Mouse (Mus musculus) cerebellum, adult 8-10 months (tissue): ENCODE measurements around the gene Lsr.

Source experiments
- DNase-seq: peaks from one replicate; pipeline ENCODE4 v3.0.0; 2022

Gene Lsr

GRCm38 (mm10) chr7:30973251-30973500 lies at the start of gene Lsr:
TSS of gene Lsr (minus strand) at chr7:30973464.
- no peak for DNase-seq

GRCm38 (mm10) chr7:31017104-31017901 lies 44.0 kb upstream of the Lsr start:
- DNase-seq: no peak

- no peak for DNase-seq
Observed at GRCm38 (mm10) chr7:31012971-31013370, 39.7 kb upstream of the Lsr start.

GRCm38 (mm10) chr7:31008889-31009288 lies 35.6 kb upstream of the Lsr start:
- no peak for DNase-seq

GRCm38 (mm10) chr7:31008175-31008574 lies 34.9 kb upstream of the Lsr start:
- no peak for DNase-seq

- DNase-seq: no peak
Observed at GRCm38 (mm10) chr7:31007775-31008174, 34.5 kb upstream of the Lsr start.

GRCm38 (mm10) chr7:31002650-31003049 lies 29.4 kb upstream of the Lsr start:
- no peak for DNase-seq

- DNase-seq: peak; percentile 24
Observed at GRCm38 (mm10) chr7:31000505-31001020, 27.3 kb upstream of the Lsr start.

- DNase-seq: no peak
Observed at GRCm38 (mm10) chr7:30996491-30996890, 23.2 kb upstream of the Lsr start.

- no peak for DNase-seq
Observed at GRCm38 (mm10) chr7:30993986-30994385, 20.7 kb upstream of the Lsr start.

GRCm38 (mm10) chr7:30992148-30992547 lies 18.9 kb upstream of the Lsr start:
- DNase-seq: no peak

GRCm38 (mm10) chr7:30988519-30989162 lies 15.4 kb upstream of the Lsr start:
- no peak for DNase-seq

- no peak for DNase-seq
Observed at GRCm38 (mm10) chr7:30985357-30985756, 12.1 kb upstream of the Lsr start.

- no peak for DNase-seq
Observed at GRCm38 (mm10) chr7:30981703-30982102, 8.4 kb upstream of the Lsr start.

- DNase-seq: peak; percentile 81
Observed at GRCm38 (mm10) chr7:30973501-30974289, 431 bp upstream of the Lsr start, which contains the start of gene Fam187b. TSS of gene Fam187b (plus strand) at chr7:30973790.

- DNase-seq: no peak
Observed at GRCm38 (mm10) chr7:30972426-30973250, 626 bp downstream of the Lsr start.

GRCm38 (mm10) chr7:30971901-30972300 lies 1.4 kb downstream of the Lsr start:
- DNase-seq: no peak

- no peak for DNase-seq
Observed at GRCm38 (mm10) chr7:30969174-30969573, 4.1 kb downstream of the Lsr start.

- no peak for DNase-seq
Observed at GRCm38 (mm10) chr7:30968611-30969010, 4.7 kb downstream of the Lsr start.

- DNase-seq: no peak
Observed at GRCm38 (mm10) chr7:30966657-30967056, 6.6 kb downstream of the Lsr start.

- DNase-seq: no peak
Observed at GRCm38 (mm10) chr7:30965677-30966076, 7.6 kb downstream of the Lsr start.

- DNase-seq: no peak
Observed at GRCm38 (mm10) chr7:30964366-30964765, 8.9 kb downstream of the Lsr start.

- DNase-seq: no peak
Observed at GRCm38 (mm10) chr7:30962862-30963261, 10.4 kb downstream of the Lsr start.
